Mouse (Mus musculus) neural tube, embryonic 11.5 days (tissue): ENCODE measurements around the gene Acbd6. TPM values are rescaled to one million over a fixed set of nuclear protein-coding genes. Genes with fewer than 3 reads are reported as not detected.

ENCODE experiments used
- ATAC-seq: fragments of 200-750 bp; cut with Nextera tagmentation; 2 replicates; pipeline ENCODE4 v1.8.0; 2017; ENCODE audit warnings: moderate number of reproducible peaks, mild to moderate bottlenecking, moderate TSS enrichment, moderate library complexity; ENCODE audit not compliant: insufficient read depth, low FRiP score, low TSS enrichment
- DNase-seq: peaks from one replicate; pipeline ENCODE4 v3.0.0-alpha.2; 2015; ENCODE audit warnings: low spot score
- H3K27ac ChIP-seq: fragments of 300-500 bp; sonication (generic); 2 replicates; pipeline ENCODE4 v1.5.1; 2014; ENCODE audit warnings: low read depth, mild to moderate bottlenecking, low read length
- H3K27me3 ChIP-seq: fragments of 300-500 bp; sonication (generic); 2 replicates; pipeline ENCODE4 v1.6.1; 2014; ENCODE audit warnings: mild to moderate bottlenecking, low read length, mixed read lengths; ENCODE audit not compliant: control insufficient read depth, insufficient read depth
- H3K36me3 ChIP-seq: fragments of 300-500 bp; sonication (generic); 2 replicates; pipeline ENCODE4 v1.6.1; 2014; ENCODE audit warnings: mild to moderate bottlenecking, low read length, moderate library complexity, mixed read lengths; ENCODE audit not compliant: control insufficient read depth, insufficient read depth
- H3K4me1 ChIP-seq: fragments of 300-500 bp; sonication (generic); 2 replicates; pipeline ENCODE4 v1.6.1; 2014; ENCODE audit warnings: low read length, mixed read lengths; ENCODE audit not compliant: control insufficient read depth, insufficient read depth
- H3K4me2 ChIP-seq: fragments of 300-500 bp; sonication (generic); 2 replicates; pipeline ENCODE4 v1.6.1; 2014; ENCODE audit warnings: low read depth, mild to moderate bottlenecking, moderate library complexity
- H3K4me3 ChIP-seq: fragments of 300-500 bp; sonication (generic); 2 replicates; pipeline ENCODE4 v1.5.1; 2014; ENCODE audit warnings: low read depth, low read length
- H3K9ac ChIP-seq: fragments of 300-500 bp; sonication (generic); 2 replicates; pipeline ENCODE4 v1.6.1; 2014; ENCODE audit warnings: mild to moderate bottlenecking, low read length
- H3K9me3 ChIP-seq: fragments of 300-500 bp; sonication (generic); 2 replicates; pipeline ENCODE4 v1.6.1; 2016; ENCODE audit warnings: low read length; ENCODE audit not compliant: control insufficient read depth
- WGBS: fragments of 180-500 bp; shearing (Covaris S2); extraction: QIAGEN DNeasy Blood & Tissue Kit; methylation state at CpG from one replicate; pipeline ENCODE4 v1.1.7; 2014; 5-methylcytosine and 5-hydroxymethylcytosine counted together
- polyA plus RNA-seq: library from polyadenylated mRNA; unstranded; fragments of >200 nt; fragmentation: Nextera tagmentation; extraction: Ambion mirVana; gene quantifications from 2 replicates; pipeline ENCODE4 v1.2.1, GENCODE M21; 2014

Gene Acbd6
- polyA plus RNA-seq, 1 experiment from 2014 or later = 72.3 TPM

GRCm38 (mm10) chr1:155692230-155692629 is 134.3 kb downstream of the Acbd6 start:
- H3K27me3 ChIP-seq = no peaks in the 10 kb centered on the region
- ATAC-seq (no peak), DNase-seq (no peak)
- no peaks in the 10 kb centered on the region for H3K36me3 ChIP-seq
- no peaks in the 10 kb centered on the region for H3K9me3 ChIP-seq
- no peaks in the 10 kb centered on the region for H3K4me1 ChIP-seq
- no peak overlapping the region for H3K27ac ChIP-seq
- H3K9ac ChIP-seq = no peak overlapping the region
- 94% methylated on average over 6 of the region's 6 CpGs for WGBS
- H3K4me3 ChIP-seq = no peak overlapping the region
- H3K4me2 ChIP-seq = no peak overlapping the region

- no peak overlapping the region for H3K9ac ChIP-seq
- H3K4me3 ChIP-seq = no peak overlapping the region
- H3K9me3 ChIP-seq = no peaks in the 10 kb centered on the region
- no peak for ATAC-seq
- no peak overlapping the region for H3K27ac ChIP-seq
- no peak overlapping the region for H3K4me2 ChIP-seq
- DNase-seq = no peak
- no peaks in the 10 kb centered on the region for H3K4me1 ChIP-seq
- WGBS = 86% methylated on average over 11 of the region's 11 CpGs
- H3K36me3 ChIP-seq = no peaks in the 10 kb centered on the region
- no peaks in the 10 kb centered on the region for H3K27me3 ChIP-seq
Measured at GRCm38 (mm10) chr1:155693026-155693425, 135.1 kb downstream of the Acbd6 start.

DNA sequence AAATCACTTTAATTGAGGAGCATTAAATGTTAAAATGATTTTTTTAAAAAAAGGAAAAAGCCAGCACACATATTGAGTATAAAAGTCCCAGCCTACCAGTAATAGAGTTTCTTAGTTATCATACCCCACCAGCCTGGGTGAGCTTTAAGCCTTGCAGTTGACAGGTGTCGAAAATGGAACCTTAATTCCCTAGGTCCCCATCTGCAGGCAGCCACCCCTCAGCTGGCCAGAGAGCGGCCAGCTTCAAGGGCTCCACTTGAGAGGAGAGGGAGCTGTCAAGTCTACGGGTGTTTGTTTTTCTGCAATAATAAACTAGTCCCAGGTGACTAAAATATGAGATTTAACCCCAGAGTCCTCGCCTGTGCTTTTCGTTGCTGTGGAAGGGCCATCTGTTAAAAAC is 135.5 kb downstream of the Acbd6 start:
- no peak for ATAC-seq
- Histone ChIP-seq H3K4me3 (no peak overlapping the region), H3K4me1 (0 out of 2 replicates have a peak, but pooled peaks cover 3% of the 10 kb centered on the region), H3K4me2 (no peak overlapping the region), H3K27ac (no peak overlapping the region), H3K9ac (no peak overlapping the region), H3K36me3 (no peaks in the 10 kb centered on the region), H3K9me3 (no peaks in the 10 kb centered on the region), H3K27me3 (no peaks in the 10 kb centered on the region)
- 59% methylated on average over 5 of the region's 5 CpGs for WGBS
- peak; percentile 24 for DNase-seq

DNA sequence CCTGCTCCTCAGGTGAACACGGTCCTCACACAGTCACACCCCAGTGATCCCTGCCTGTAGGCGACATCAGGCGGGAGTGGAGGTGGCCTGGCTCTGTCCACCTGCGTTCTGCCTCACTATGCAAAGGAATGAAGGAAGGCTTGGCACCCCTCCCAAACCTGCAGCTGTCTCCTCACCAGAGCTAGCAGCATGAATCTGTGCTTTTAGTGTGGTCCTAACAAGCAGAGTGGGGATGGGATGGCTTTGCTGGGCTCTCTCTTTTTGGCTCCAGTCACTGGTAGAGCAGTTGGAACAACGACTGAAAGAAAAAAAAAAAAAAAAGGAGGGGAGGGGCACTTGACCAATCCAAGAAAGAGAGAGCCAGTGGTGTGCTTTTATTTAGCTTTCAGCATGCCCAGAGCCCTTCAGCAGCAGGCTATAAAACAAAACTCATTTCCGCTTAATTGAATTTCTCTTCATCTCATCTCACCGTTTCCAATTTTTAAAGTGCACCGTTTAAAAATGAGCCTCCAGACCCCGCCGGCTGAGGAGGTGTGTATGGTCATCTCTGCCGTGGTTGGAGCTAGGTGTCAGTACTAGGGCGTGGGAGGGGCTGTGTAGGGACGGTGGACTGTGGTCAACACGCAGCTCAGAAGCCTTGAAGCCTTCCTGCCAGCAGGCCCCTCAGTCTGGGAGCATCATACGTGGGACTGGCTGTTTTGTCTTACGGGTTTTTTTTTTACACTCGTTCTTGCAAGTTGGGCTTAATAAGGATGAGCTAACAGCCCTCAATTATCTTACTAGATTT is 140.6 kb downstream of the Acbd6 start:
- Histone ChIP-seq H3K4me1 (0 out of 2 replicates have a peak, but pooled peaks cover 3% of the 10 kb centered on the region), H3K36me3 (no peaks in the 10 kb centered on the region), H3K4me2 (no peak overlapping the region), H3K27ac (no peak overlapping the region), H3K4me3 (no peak overlapping the region), H3K27me3 (no peaks in the 10 kb centered on the region), H3K9ac (no peak overlapping the region), H3K9me3 (no peaks in the 10 kb centered on the region)
- ATAC-seq (no peak), DNase-seq (no peak)
- 53% methylated on average over 17 of the region's 17 CpGs for WGBS

- Histone ChIP-seq H3K4me1 (0 out of 2 replicates have a peak, but pooled peaks cover 3% of the 10 kb centered on the region), H3K4me2 (no peak overlapping the region), H3K4me3 (no peak overlapping the region)
Measured at GRCm38 (mm10) chr1:155700886-155701285, 143.0 kb downstream of the Acbd6 start.

DNA sequence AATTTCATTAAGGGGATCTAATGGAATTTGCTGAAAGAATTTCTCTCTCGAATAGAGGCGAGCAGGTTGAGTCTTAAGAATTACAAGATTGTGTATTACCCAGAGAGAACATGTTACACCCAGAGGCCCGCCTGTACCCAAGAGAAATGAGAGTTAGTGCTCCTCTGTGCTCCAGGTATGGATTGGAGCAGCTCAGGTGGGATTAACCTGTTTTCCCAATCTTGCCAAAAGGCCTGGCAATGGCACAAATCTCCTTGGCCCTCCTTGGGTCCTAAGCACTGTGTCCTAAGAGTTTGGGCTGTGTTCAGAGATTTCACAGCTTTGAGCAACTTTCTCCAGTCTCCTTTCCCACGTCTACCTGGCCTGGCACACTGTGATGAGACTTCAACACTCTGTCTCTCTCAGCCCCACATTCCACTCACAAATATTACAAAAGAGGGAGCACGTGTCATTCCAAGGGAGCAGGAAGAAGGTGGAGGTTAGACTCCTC is 145.3 kb downstream of the Acbd6 start:
- 87% methylated on average over 5 of the region's 5 CpGs for WGBS
- Histone ChIP-seq H3K9me3 (no peaks in the 10 kb centered on the region), H3K9ac (no peak overlapping the region), H3K4me1 (0 out of 2 replicates have a peak, but pooled peaks cover 1% of the 10 kb centered on the region), H3K27ac (no peak overlapping the region), H3K36me3 (no peaks in the 10 kb centered on the region), H3K27me3 (no peaks in the 10 kb centered on the region), H3K4me2 (no peak overlapping the region), H3K4me3 (no peak overlapping the region)
- DNase-seq (no peak), ATAC-seq (no peak)

More at GRCm38 (mm10) chr1:155700886-155701285, 143.0 kb downstream of the Acbd6 start:
- ATAC-seq (no peak), DNase-seq (no peak)
- no peak overlapping the region for H3K9ac ChIP-seq
- no peaks in the 10 kb centered on the region for H3K36me3 ChIP-seq
- no peak overlapping the region for H3K27ac ChIP-seq
- no peaks in the 10 kb centered on the region for H3K27me3 ChIP-seq
- H3K9me3 ChIP-seq = no peaks in the 10 kb centered on the region

- Histone ChIP-seq H3K4me2 (no peak overlapping the region), H3K9me3 (no peaks in the 10 kb centered on the region), H3K9ac (no peak overlapping the region), H3K36me3 (no peaks in the 10 kb centered on the region), H3K4me3 (no peak overlapping the region), H3K27me3 (no peaks in the 10 kb centered on the region), H3K4me1 (no peaks in the 10 kb centered on the region), H3K27ac (no peak overlapping the region)
- ATAC-seq (peak; percentile 35; the same call in 1 of the 2 replicates), DNase-seq (no peak)
- WGBS = 50% methylated on average over 5 of the region's 5 CpGs
Measured at GRCm38 (mm10) chr1:155704182-155704581, 146.3 kb downstream of the Acbd6 start.

DNA sequence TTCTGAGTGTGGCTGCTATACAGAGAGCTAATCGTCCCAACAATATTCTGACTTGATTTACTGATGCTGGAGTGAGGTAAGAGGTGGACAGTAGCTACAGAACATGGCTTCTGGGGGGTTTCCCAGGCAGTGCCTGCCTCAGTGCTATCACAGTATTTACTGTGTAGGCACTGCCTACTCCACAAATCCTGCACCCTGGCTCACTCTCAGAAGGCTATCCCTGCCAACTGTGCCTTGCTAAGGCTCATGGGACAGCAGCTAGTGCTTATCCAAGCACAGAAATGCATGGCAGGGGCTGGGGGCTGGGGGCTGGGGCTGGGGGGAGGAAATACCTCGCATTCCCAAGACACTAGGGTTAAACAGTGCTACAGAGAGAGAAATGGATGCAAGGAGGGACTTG is 155.4 kb downstream of the Acbd6 start:
- no peak overlapping the region for H3K4me3 ChIP-seq
- no peak overlapping the region for H3K4me2 ChIP-seq
- no peaks in the 10 kb centered on the region for H3K27me3 ChIP-seq
- WGBS = 61% methylated on average over 2 of the region's 2 CpGs
- no peak for DNase-seq
- no peak overlapping the region for H3K27ac ChIP-seq
- no peaks in the 10 kb centered on the region for H3K9me3 ChIP-seq
- no peak overlapping the region for H3K9ac ChIP-seq
- H3K4me1 ChIP-seq = no peaks in the 10 kb centered on the region
- no peaks in the 10 kb centered on the region for H3K36me3 ChIP-seq
- no peak for ATAC-seq

DNA sequence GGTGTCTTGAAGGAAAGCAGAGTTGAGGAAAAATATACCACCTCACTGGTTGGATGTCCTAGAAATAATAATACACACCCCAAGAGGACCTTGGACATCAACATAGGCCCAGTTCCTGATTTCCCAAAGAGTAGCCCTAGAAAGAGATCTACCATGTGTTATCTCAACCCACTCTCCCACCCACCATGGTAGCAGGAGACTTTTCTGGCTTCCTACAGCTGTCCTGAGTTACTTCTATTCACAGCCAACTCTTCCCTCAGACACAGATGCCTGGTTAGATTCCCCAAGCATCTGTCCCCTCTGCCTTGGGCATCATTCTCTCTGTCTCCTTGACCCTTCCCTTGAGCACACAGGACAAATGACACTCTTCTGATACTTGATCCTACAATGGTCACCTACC is 157.4 kb downstream of the Acbd6 start:
- DNase-seq (no peak), ATAC-seq (no peak)
- H3K4me1 ChIP-seq = no peaks in the 10 kb centered on the region
- no peak overlapping the region for H3K4me2 ChIP-seq
- no peaks in the 10 kb centered on the region for H3K9me3 ChIP-seq
- H3K4me3 ChIP-seq = no peak overlapping the region
- H3K27ac ChIP-seq = no peak overlapping the region
- no peaks in the 10 kb centered on the region for H3K27me3 ChIP-seq
- H3K36me3 ChIP-seq = no peaks in the 10 kb centered on the region
- no peak overlapping the region for H3K9ac ChIP-seq
